Mouse (Mus musculus): Measurements from ENCODE around the gene H2-K1.

DNA sequence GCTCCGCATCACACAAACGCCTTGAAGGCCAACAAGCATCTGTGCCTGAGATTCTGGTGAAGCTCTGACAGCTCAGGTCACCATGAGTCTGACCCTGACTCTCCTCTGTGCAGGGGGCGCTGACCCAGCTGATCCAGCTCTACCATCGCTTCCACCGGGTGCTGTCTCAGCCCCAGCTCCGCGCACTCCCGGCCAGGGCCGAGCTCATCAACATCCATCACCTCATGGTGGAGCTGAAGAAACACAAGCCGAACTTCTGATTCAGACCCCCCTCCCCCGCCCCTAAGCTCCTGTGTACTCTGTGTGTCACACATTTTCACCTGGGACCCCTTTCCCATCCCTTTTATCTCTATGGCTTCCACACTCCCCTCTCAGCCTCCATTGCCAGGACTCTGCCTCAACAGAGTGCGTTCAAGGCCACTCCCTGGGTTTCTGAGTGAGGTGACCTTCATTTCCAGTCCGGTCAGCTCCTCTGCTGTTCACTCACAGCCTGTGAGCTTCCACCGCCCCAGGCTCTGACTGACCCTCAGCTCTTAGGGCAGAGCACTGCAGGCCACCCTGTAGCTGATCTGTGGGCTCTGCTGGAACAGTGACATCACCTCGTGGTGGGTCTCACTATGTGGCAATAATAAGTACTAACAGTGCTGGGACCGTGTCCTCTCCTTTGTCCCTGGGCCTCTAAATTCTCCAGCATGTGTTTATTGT is 34.1 kb downstream of the H2-K1 start:
- TF ChIP-seq POLR2A (IDR thresholded peaks at IDR 0.05; ENCODE audit: extremely low read depth, insufficient read depth, low read length) (no peak), CTCF (IDR thresholded peaks at IDR 0.05; ENCODE audit: low read depth, low read length) (no peak)
